Mouse (Mus musculus): ENCODE measurements around the gene Vipr2. TPM values are rescaled to one million over a fixed set of nuclear protein-coding genes. Genes with fewer than 3 reads are reported as not detected.

Gene Vipr2
- polyA plus RNA-seq, 1 experiment from 2014 or later, result 2.6 TPM

GRCm38 (mm10) chr12:116109451-116110353, 32.2 kb downstream of the Vipr2 start:
- Histone ChIP-seq H3K9me3 (no peaks in the 10 kb centered on the region), H3K9ac (no peak overlapping the region), H3K27me3 (no peaks in the 10 kb centered on the region), H3K36me3 (no peaks in the 10 kb centered on the region), H3K4me1 (0 out of 2 replicates have a peak, but pooled peaks cover 2% of the 10 kb centered on the region), H3K27ac (peak overlapping the region; percentile 32; the same call in 1 of the 2 replicates), H3K4me3 (no peak overlapping the region), H3K4me2 (no peak overlapping the region)
- 50% methylated on average over 9 of the region's 9 CpGs for WGBS
- ATAC-seq (ENCODE audit: borderline replicate concordance, extremely low read depth, low FRiP score, low TSS enrichment), result peak; percentile 84; the same call in 1 of the 2 replicates

- Histone ChIP-seq H3K27me3 (no peaks in the 10 kb centered on the region), H3K27ac (peak overlapping the region; percentile 37), H3K4me1 (0 out of 2 replicates have a peak, but pooled peaks cover 2% of the 10 kb centered on the region), H3K4me2 (no peak overlapping the region), H3K4me3 (no peak overlapping the region), H3K36me3 (no peaks in the 10 kb centered on the region), H3K9ac (no peak overlapping the region), H3K9me3 (no peaks in the 10 kb centered on the region)
- ATAC-seq (ENCODE audit: borderline replicate concordance, extremely low read depth, low FRiP score, low TSS enrichment), result peak; percentile 80
- WGBS, result 44% methylated on average over 7 of the region's 7 CpGs
Measured at GRCm38 (mm10) chr12:116111007-116111694, 33.6 kb downstream of the Vipr2 start.

GRCm38 (mm10) chr12:116115781-116116180, 38.3 kb downstream of the Vipr2 start:
- Histone ChIP-seq H3K9ac (no peak overlapping the region), H3K9me3 (no peaks in the 10 kb centered on the region), H3K4me3 (no peak overlapping the region), H3K27me3 (no peaks in the 10 kb centered on the region), H3K4me1 (0 out of 2 replicates have a peak, but pooled peaks cover 2% of the 10 kb centered on the region), H3K36me3 (no peaks in the 10 kb centered on the region), H3K27ac (no peak overlapping the region), H3K4me2 (no peak overlapping the region)
- WGBS, result 74% methylated on average over 2 of the region's 2 CpGs
- no peak for ATAC-seq (ENCODE audit: borderline replicate concordance, extremely low read depth, low FRiP score, low TSS enrichment)

GRCm38 (mm10) chr12:116116455-116116854, 38.9 kb downstream of the Vipr2 start:
- Histone ChIP-seq H3K27me3 (no peaks in the 10 kb centered on the region), H3K4me2 (no peak overlapping the region), H3K9me3 (no peaks in the 10 kb centered on the region), H3K36me3 (no peaks in the 10 kb centered on the region), H3K4me3 (no peak overlapping the region), H3K27ac (no peak overlapping the region), H3K4me1 (0 out of 2 replicates have a peak, but pooled peaks cover 2% of the 10 kb centered on the region), H3K9ac (no peak overlapping the region)
- ATAC-seq (ENCODE audit: borderline replicate concordance, extremely low read depth, low FRiP score, low TSS enrichment), result no peak
- WGBS, result 80% methylated on average over 5 of the region's 5 CpGs

- Histone ChIP-seq H3K27me3 (no peaks in the 10 kb centered on the region), H3K4me3 (no peak overlapping the region), H3K9ac (no peak overlapping the region), H3K4me2 (no peak overlapping the region), H3K4me1 (no peaks in the 10 kb centered on the region), H3K36me3 (no peaks in the 10 kb centered on the region), H3K9me3 (no peaks in the 10 kb centered on the region), H3K27ac (no peak overlapping the region)
- ATAC-seq (ENCODE audit: borderline replicate concordance, extremely low read depth, low FRiP score, low TSS enrichment), result peak; percentile 65; the same call in 1 of the 2 replicates
- WGBS, result 47% methylated on average over 5 of the region's 5 CpGs
Measured at GRCm38 (mm10) chr12:116117352-116117929, 39.9 kb downstream of the Vipr2 start.

GRCm38 (mm10) chr12:116119001-116119400, 41.5 kb downstream of the Vipr2 start:
- Histone ChIP-seq H3K4me3 (no peak overlapping the region), H3K4me1 (no peaks in the 10 kb centered on the region), H3K9ac (no peak overlapping the region), H3K4me2 (no peak overlapping the region), H3K36me3 (no peaks in the 10 kb centered on the region), H3K27me3 (no peaks in the 10 kb centered on the region), H3K27ac (no peak overlapping the region), H3K9me3 (no peaks in the 10 kb centered on the region)
- no peak for ATAC-seq (ENCODE audit: borderline replicate concordance, extremely low read depth, low FRiP score, low TSS enrichment)
- WGBS, result 84% methylated on average over 3 of the region's 3 CpGs

GRCm38 (mm10) chr12:116123786-116124185, 46.3 kb downstream of the Vipr2 start:
- Histone ChIP-seq H3K27ac (no peak overlapping the region), H3K4me2 (no peak overlapping the region), H3K27me3 (no peaks in the 10 kb centered on the region), H3K9ac (no peak overlapping the region), H3K4me3 (no peak overlapping the region), H3K36me3 (no peaks in the 10 kb centered on the region), H3K4me1 (no peaks in the 10 kb centered on the region), H3K9me3 (no peaks in the 10 kb centered on the region)
- no peak for ATAC-seq (ENCODE audit: borderline replicate concordance, extremely low read depth, low FRiP score, low TSS enrichment)
- WGBS, result 80% methylated on average over 3 of the region's 3 CpGs

- Histone ChIP-seq H3K9ac (no peak overlapping the region), H3K27ac (no peak overlapping the region), H3K9me3 (no peaks in the 10 kb centered on the region), H3K4me3 (no peak overlapping the region), H3K36me3 (no peaks in the 10 kb centered on the region), H3K4me2 (no peak overlapping the region), H3K27me3 (no peaks in the 10 kb centered on the region), H3K4me1 (no peaks in the 10 kb centered on the region)
- 83% methylated on average over 7 of the region's 7 CpGs for WGBS
- no peak for ATAC-seq (ENCODE audit: borderline replicate concordance, extremely low read depth, low FRiP score, low TSS enrichment)
Measured at GRCm38 (mm10) chr12:116130936-116131335, 53.4 kb downstream of the Vipr2 start.

GRCm38 (mm10) chr12:116132909-116133308, 55.4 kb downstream of the Vipr2 start:
- ATAC-seq (ENCODE audit: borderline replicate concordance, extremely low read depth, low FRiP score, low TSS enrichment), result no peak
- H3K4me3 ChIP-seq, result no peak overlapping the region
- no peak overlapping the region for H3K9ac ChIP-seq
- no peaks in the 10 kb centered on the region for H3K9me3 ChIP-seq
- H3K36me3 ChIP-seq, result no peaks in the 10 kb centered on the region
- H3K27me3 ChIP-seq, result no peaks in the 10 kb centered on the region
- H3K4me1 ChIP-seq, result no peaks in the 10 kb centered on the region
- no peak overlapping the region for H3K4me2 ChIP-seq
- 90% methylated on average over 5 of the region's 5 CpGs for WGBS
- H3K27ac ChIP-seq, result no peak overlapping the region

- Histone ChIP-seq H3K4me3 (no peak overlapping the region), H3K9me3 (no peaks in the 10 kb centered on the region)
- no peak for ATAC-seq (ENCODE audit: borderline replicate concordance, extremely low read depth, low FRiP score, low TSS enrichment)
Measured at GRCm38 (mm10) chr12:116135906-116136305, 58.4 kb downstream of the Vipr2 start.

GRCm38 (mm10) chr12:116138322-116139205, 61.0 kb downstream of the Vipr2 start:
- Histone ChIP-seq H3K9ac (no peak overlapping the region), H3K36me3 (no peaks in the 10 kb centered on the region), H3K27me3 (no peaks in the 10 kb centered on the region), H3K4me2 (no peak overlapping the region), H3K9me3 (no peaks in the 10 kb centered on the region), H3K27ac (no peak overlapping the region), H3K4me1 (no peaks in the 10 kb centered on the region), H3K4me3 (no peak overlapping the region)
- no peak for ATAC-seq (ENCODE audit: borderline replicate concordance, extremely low read depth, low FRiP score, low TSS enrichment)
- 67% methylated on average over 7 of the region's 7 CpGs for WGBS

More at GRCm38 (mm10) chr12:116135906-116136305, 58.4 kb downstream of the Vipr2 start:
- Histone ChIP-seq H3K4me2 (no peak overlapping the region), H3K27me3 (no peaks in the 10 kb centered on the region), H3K4me1 (no peaks in the 10 kb centered on the region), H3K27ac (no peak overlapping the region), H3K36me3 (no peaks in the 10 kb centered on the region), H3K9ac (no peak overlapping the region)
- WGBS, result 90% methylated on average over 4 of the region's 4 CpGs

Data from lung, embryonic 15.5 days (tissue).